Mouse (Mus musculus): ENCODE results near the gene Cplx1. TPM values are rescaled to one million over a fixed set of nuclear protein-coding genes. Genes with fewer than 3 reads are reported as not detected.

Cplx1 gene
- polyA plus RNA-seq, 1 experiment from 2014 or later, result 2.7 TPM

- no peak for ATAC-seq
- no peak overlapping the region for H3K4me2 ChIP-seq (ENCODE audit: low read depth, low read length)
- H3K27ac ChIP-seq (ENCODE audit: low read length), result no peak overlapping the region
- H3K27me3 ChIP-seq (replicated peaks; ENCODE audit: control insufficient read depth, insufficient read depth, low read length), result no peaks in the 10 kb centered on the region
- H3K4me3 ChIP-seq (ENCODE audit: low read length), result no peak overlapping the region
- H3K9ac ChIP-seq (ENCODE audit: low read depth, low read length), result no peak overlapping the region
- H3K4me1 ChIP-seq (ENCODE audit: control insufficient read depth, insufficient read depth, low read length), result no peaks in the 10 kb centered on the region
- no peaks in the 10 kb centered on the region for H3K9me3 ChIP-seq (ENCODE audit: control insufficient read depth, low read length)
- peaks cover 2% of the 10 kb centered on the region; the same call in 1 of the 2 replicates for H3K36me3 ChIP-seq (ENCODE audit: control insufficient read depth, insufficient read depth, low read length)
- WGBS, result 87% methylated on average over 6 of the region's 6 CpGs
These were observed 66.8 kb downstream of the Cplx1 start for GRCm38 (mm10) chr5:108483006-108483405.

- no peaks in the 10 kb centered on the region for H3K27me3 ChIP-seq (replicated peaks; ENCODE audit: control insufficient read depth, insufficient read depth, low read length)
- H3K36me3 ChIP-seq (ENCODE audit: control insufficient read depth, insufficient read depth, low read length), result peaks cover 34% of the 10 kb centered on the region
- no peak overlapping the region for H3K4me2 ChIP-seq (ENCODE audit: low read depth, low read length)
- WGBS, result 93% methylated on average over 3 of the region's 3 CpGs
- H3K27ac ChIP-seq (ENCODE audit: low read length), result no peak overlapping the region
- no peak overlapping the region for H3K4me3 ChIP-seq (ENCODE audit: low read length)
- H3K9me3 ChIP-seq (ENCODE audit: control insufficient read depth, low read length), result no peaks in the 10 kb centered on the region
- ATAC-seq, result no peak
- H3K4me1 ChIP-seq (ENCODE audit: control insufficient read depth, insufficient read depth, low read length), result no peaks in the 10 kb centered on the region
- H3K9ac ChIP-seq (ENCODE audit: low read depth, low read length), result no peak overlapping the region
These were observed 73.8 kb downstream of the Cplx1 start for GRCm38 (mm10) chr5:108475977-108476376.

- H3K4me3 ChIP-seq (ENCODE audit: low read length), result no peak overlapping the region
- H3K4me1 ChIP-seq (ENCODE audit: control insufficient read depth, insufficient read depth, low read length), result no peaks in the 10 kb centered on the region
- 90% methylated on average over 4 of the region's 4 CpGs for WGBS
These were observed 76.1 kb downstream of the Cplx1 start for GRCm38 (mm10) chr5:108473737-108474136.

GRCm38 (mm10) chr5:108469617-108470016 is 80.2 kb downstream of the Cplx1 start:
- 69% methylated on average over 7 of the region's 7 CpGs for WGBS
- H3K4me2 ChIP-seq (ENCODE audit: low read depth, low read length), result no peak overlapping the region
- H3K36me3 ChIP-seq (ENCODE audit: control insufficient read depth, insufficient read depth, low read length), result peaks cover 15% of the 10 kb centered on the region
- H3K27ac ChIP-seq (ENCODE audit: low read length), result no peak overlapping the region
- no peak overlapping the region for H3K9ac ChIP-seq (ENCODE audit: low read depth, low read length)
- H3K4me3 ChIP-seq (ENCODE audit: low read length), result no peak overlapping the region
- H3K4me1 ChIP-seq (ENCODE audit: control insufficient read depth, insufficient read depth, low read length), result no peaks in the 10 kb centered on the region
- H3K27me3 ChIP-seq (replicated peaks; ENCODE audit: control insufficient read depth, insufficient read depth, low read length), result no peaks in the 10 kb centered on the region
- ATAC-seq, result no peak
- H3K9me3 ChIP-seq (ENCODE audit: control insufficient read depth, low read length), result no peaks in the 10 kb centered on the region

More at GRCm38 (mm10) chr5:108473737-108474136, 76.1 kb downstream of the Cplx1 start:
- H3K27me3 ChIP-seq (replicated peaks; ENCODE audit: control insufficient read depth, insufficient read depth, low read length), result no peaks in the 10 kb centered on the region
- no peak overlapping the region for H3K9ac ChIP-seq (ENCODE audit: low read depth, low read length)
- no peak for ATAC-seq
- no peak overlapping the region for H3K4me2 ChIP-seq (ENCODE audit: low read depth, low read length)
- peaks cover 34% of the 10 kb centered on the region for H3K36me3 ChIP-seq (ENCODE audit: control insufficient read depth, insufficient read depth, low read length)
- H3K27ac ChIP-seq (ENCODE audit: low read length), result no peak overlapping the region
- H3K9me3 ChIP-seq (ENCODE audit: control insufficient read depth, low read length), result no peaks in the 10 kb centered on the region

Other genes with a start within 250 kb of the Cplx1 start
- 7.9 and 8.3 TPM in 2 replicates for gene Pigg, start 237.4 kb downstream of the Cplx1 start, polyA plus RNA-seq (2015; fragmentation: Nextera tagmentation; extraction: Ambion mirVana)
- 0.07 TPM in 1 of 2 replicates, not detected in the other for gene Gm42517, start 182.1 kb downstream of the Cplx1 start, polyA plus RNA-seq (2015; fragmentation: Nextera tagmentation; extraction: Ambion mirVana)
- 0.43 and 0.47 TPM in 2 replicates for gene Pde6b, start 161.6 kb downstream of the Cplx1 start, polyA plus RNA-seq (2015; fragmentation: Nextera tagmentation; extraction: Ambion mirVana)
- 440 and 455 TPM in 2 replicates for gene Atp5k, start 115.6 kb downstream of the Cplx1 start, polyA plus RNA-seq (2015; fragmentation: Nextera tagmentation; extraction: Ambion mirVana)
- 0.38 and 0.55 TPM in 2 replicates for gene Mfsd7a, start 101.1 kb downstream of the Cplx1 start, polyA plus RNA-seq (2015; fragmentation: Nextera tagmentation; extraction: Ambion mirVana)
- gene Pcgf3, start 88.8 kb downstream of the Cplx1 start, polyA plus RNA-seq (2015; fragmentation: Nextera tagmentation; extraction: Ambion mirVana), result 12.7 and 15.5 TPM in 2 replicates
- 75.7 and 85.1 TPM in 2 replicates for gene Gak, start 79.7 kb upstream of the Cplx1 start, polyA plus RNA-seq (2015; fragmentation: Nextera tagmentation; extraction: Ambion mirVana)
- 31.7 and 31.9 TPM in 2 replicates for gene Tmem175, start 79.7 kb upstream of the Cplx1 start, polyA plus RNA-seq (2015; fragmentation: Nextera tagmentation; extraction: Ambion mirVana)
- 11.3 and 11.9 TPM in 2 replicates for gene Idua, start 110.3 kb upstream of the Cplx1 start, polyA plus RNA-seq (2015; fragmentation: Nextera tagmentation; extraction: Ambion mirVana)
- 11.3 and 14.0 TPM in 2 replicates for gene Dgkq, start 119.6 kb upstream of the Cplx1 start, polyA plus RNA-seq (2015; fragmentation: Nextera tagmentation; extraction: Ambion mirVana)
- gene Slc26a1, start 125.5 kb upstream of the Cplx1 start, polyA plus RNA-seq (2015; fragmentation: Nextera tagmentation; extraction: Ambion mirVana), result 8.0 and 9.7 TPM in 2 replicates
- gene Fgfrl1, start 142.4 kb upstream of the Cplx1 start, polyA plus RNA-seq (2015; fragmentation: Nextera tagmentation; extraction: Ambion mirVana), result 8.5 and 9.7 TPM in 2 replicates
- gene Rnf212, start 225.0 kb upstream of the Cplx1 start, polyA plus RNA-seq (2015; fragmentation: Nextera tagmentation; extraction: Ambion mirVana), result 0.43 and 1.1 TPM in 2 replicates
- gene Tmed11, start 245.3 kb upstream of the Cplx1 start, polyA plus RNA-seq (2015; fragmentation: Nextera tagmentation; extraction: Ambion mirVana), result 2.3 and 4.0 TPM in 2 replicates

Measured in intestine, embryonic 16.5 days (tissue).